In the genomic region with DNA sequence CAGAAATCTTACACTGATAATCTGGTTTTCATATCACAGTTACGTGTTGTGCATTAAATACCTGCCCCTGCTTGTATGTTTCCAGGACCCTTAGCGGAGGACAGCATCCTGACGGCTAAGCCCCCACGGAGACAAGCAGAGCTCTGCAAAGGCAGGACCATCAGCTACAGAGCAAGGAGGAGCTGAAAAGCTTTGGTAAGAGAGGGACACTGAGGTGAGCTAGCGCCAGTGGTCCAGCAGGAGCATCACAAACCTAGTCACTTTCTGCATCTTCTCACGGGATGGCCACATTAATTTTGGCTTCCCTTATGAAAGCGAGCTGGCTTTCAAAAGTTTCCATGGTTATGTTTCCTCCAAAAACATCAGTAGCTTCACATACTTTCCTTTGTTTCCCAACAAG, we compare ENCODE assay signal across 9 mouse cellular contexts. TPM values are rescaled to one million over a fixed set of nuclear protein-coding genes. Genes with fewer than 3 reads are reported as not detected.
DNase-seq lines count a peak whose midpoint lies in the region; ATAC-seq and TF ChIP-seq lines count a peak whose summit lies in the region.
"Had no signal": no experiment of that assay in that cellular context is flagged by ENCODE, and none has a peak within 500 bp of the region (broad histone marks: within the 10 kb centered on the region; RNA-seq: fewer than 3 reads in every experiment).

No protein-coding gene starts in this region.

- no peaks in the 10 kb centered on the region for H3K36me3 ChIP-seq in kidney, postnatal 0 days (ENCODE audit: insufficient read depth, low read length)
- no peaks in the 10 kb centered on the region for H3K36me3 ChIP-seq in limb, embryonic 12.5 days
- no peaks in the 10 kb centered on the region for H3K36me3 ChIP-seq in neural tube, embryonic 15.5 days

- no peak for TF ChIP-seq CTCF in kidney, postnatal 0 days (IDR thresholded peaks at IDR 0.05; ENCODE audit: low read depth)
- no peak for TF ChIP-seq CTCF in embryonic fibroblast, embryonic 13.5 days (IDR thresholded peaks at IDR 0.05; ENCODE audit: borderline replicate concordance, insufficient read depth, low read length)

- H3K4me2 ChIP-seq in kidney, postnatal 0 days (ENCODE audit: low read length): peak overlapping the region; percentile 73
- H3K4me2 ChIP-seq in limb, embryonic 12.5 days: peak overlapping the region; percentile 58
- peak overlapping the region; percentile 96 for H3K4me2 ChIP-seq in neural tube, embryonic 15.5 days

- no peak for DNase-seq in kidney, postnatal 0 days (ENCODE audit: low spot score)
- DNase-seq in kidney, postnatal 4 days: no peak
- no peak for DNase-seq in thymus, postnatal 10 days (ENCODE audit: low spot score in 2 of 2)
- no peak for DNase-seq in ovary, postnatal 36 days (ENCODE audit: low spot score)
- no peak for DNase-seq in cerebellum, postnatal 36 days

- no peaks in the 10 kb centered on the region for H3K9me3 ChIP-seq in kidney, postnatal 0 days (replicated peaks; ENCODE audit: low read length)
- H3K9me3 ChIP-seq in limb, embryonic 12.5 days: no peaks in the 10 kb centered on the region; the same call in 1 of the 2 replicates
- no peaks in the 10 kb centered on the region for H3K9me3 ChIP-seq in neural tube, embryonic 15.5 days (replicated peaks)

- H3K9ac ChIP-seq in kidney, postnatal 0 days (ENCODE audit: low read depth, low read length): peak overlapping the region; percentile 19
- H3K9ac ChIP-seq in limb, embryonic 12.5 days (replicated peaks): peak overlapping the region; percentile 13; the same call in 1 of the 2 replicates
- peak overlapping the region; percentile 53 for H3K9ac ChIP-seq in neural tube, embryonic 15.5 days (replicated peaks)

- H3K4me1 ChIP-seq in kidney, postnatal 0 days (replicated peaks; ENCODE audit: insufficient read depth, low read length): no peaks in the 10 kb centered on the region
- H3K4me1 ChIP-seq in embryonic fibroblast, embryonic 13.5 days (ENCODE audit: control insufficient read depth, insufficient read depth, low read length): no peaks in the 10 kb centered on the region
- no peaks in the 10 kb centered on the region for H3K4me1 ChIP-seq in limb, embryonic 12.5 days (replicated peaks)
- peaks cover 6% of the 10 kb centered on the region; the same call in 1 of the 2 replicates for H3K4me1 ChIP-seq in neural tube, embryonic 15.5 days

- no peak for ATAC-seq in kidney, postnatal 0 days (replicated peaks; ENCODE audit: low FRiP score, low read depth)
- ATAC-seq in limb, embryonic 12.5 days (ENCODE audit: insufficient number of reproducible peaks, insufficient read depth, low FRiP score, low TSS enrichment, low read depth): no peak; the same call in 1 of the 2 replicates
- peak; percentile 72 for ATAC-seq in neural tube, embryonic 15.5 days (ENCODE audit: low FRiP score)

- no peak for TF ChIP-seq POLR2A in embryonic fibroblast, embryonic 13.5 days (IDR thresholded peaks at IDR 0.05; ENCODE audit: low read depth, low read length)

- 2% methylated on average over 7 of the region's 7 CpGs for WGBS in kidney, postnatal 0 days
- 5% methylated on average over 7 of the region's 7 CpGs for WGBS in limb, embryonic 12.5 days
- 2% methylated on average over 7 of the region's 7 CpGs for WGBS in neural tube, embryonic 15.5 days

- H3K27me3 ChIP-seq in kidney, postnatal 0 days (ENCODE audit: insufficient read depth, low read length): no peaks in the 10 kb centered on the region; the same call in 1 of the 2 replicates
- H3K27me3 ChIP-seq in limb, embryonic 12.5 days: no peaks in the 10 kb centered on the region
- H3K27me3 ChIP-seq in neural tube, embryonic 15.5 days (replicated peaks): no peaks in the 10 kb centered on the region
- H3K27me3 ChIP-seq: Patski had no signal

- peak overlapping the region; percentile 35 for H3K4me3 ChIP-seq in kidney, postnatal 0 days (replicated peaks; ENCODE audit: low read depth, low read length)
- peak overlapping the region; percentile 11 for H3K4me3 ChIP-seq in embryonic fibroblast, embryonic 13.5 days (ENCODE audit: insufficient read depth, low read length)
- H3K4me3 ChIP-seq in limb, embryonic 12.5 days (replicated peaks): peak overlapping the region; percentile 35
- H3K4me3 ChIP-seq in neural tube, embryonic 15.5 days (replicated peaks): peak overlapping the region; percentile 49

- H3K27ac ChIP-seq in kidney, postnatal 0 days: no peak overlapping the region
- no peak overlapping the region for H3K27ac ChIP-seq in embryonic fibroblast, embryonic 13.5 days (ENCODE audit: insufficient read depth, low read length)
- H3K27ac ChIP-seq in limb, embryonic 12.5 days: no peak overlapping the region
- H3K27ac ChIP-seq in neural tube, embryonic 15.5 days (replicated peaks): no peak overlapping the region

RNA-seq across cellular contexts. Expression of gene Pglyrp1, which starts 1.7 kb away (rescaled TPM):
- 2.6 and 3.2 TPM in 2 replicates for polyA plus RNA-seq in kidney, postnatal 0 days (2015; fragmentation: Nextera tagmentation; extraction: Ambion mirVana)
- not detected in 2 replicates for polyA plus RNA-seq in embryonic fibroblast, embryonic 13.5 days (2011; ENCODE audit: insufficient read length, low read depth, missing spikeins)
- polyA plus RNA-seq in limb, embryonic 12.5 days (2016; fragmentation: Nextera tagmentation; extraction: Ambion mirVana): 0.44 and 0.60 TPM in 2 replicates
- polyA plus RNA-seq in neural tube, embryonic 15.5 days (2015; fragmentation: Nextera tagmentation; extraction: Ambion mirVana): 19.2 and 26.6 TPM in 2 replicates

RNA-seq across cellular contexts. Expression of gene Mill2, which starts 33.0 kb away (rescaled TPM):
- polyA plus RNA-seq in kidney, postnatal 0 days (2015; fragmentation: Nextera tagmentation; extraction: Ambion mirVana): 2.0 and 2.5 TPM in 2 replicates
- 1.8 and 3.0 TPM in 2 replicates for polyA plus RNA-seq in embryonic fibroblast, embryonic 13.5 days (2011; ENCODE audit: insufficient read length, low read depth, missing spikeins)
- not detected in 2 replicates for polyA plus RNA-seq in limb, embryonic 12.5 days (2016; fragmentation: Nextera tagmentation; extraction: Ambion mirVana)
- polyA plus RNA-seq in neural tube, embryonic 15.5 days (2015; fragmentation: Nextera tagmentation; extraction: Ambion mirVana): 0.51 and 0.70 TPM in 2 replicates

RNA-seq across cellular contexts. Expression of gene Ccdc61, which starts 37.4 kb away (rescaled TPM):
- polyA plus RNA-seq in kidney, postnatal 0 days (2015; fragmentation: Nextera tagmentation; extraction: Ambion mirVana): 22.4 and 26.3 TPM in 2 replicates
- 10.1 and 10.5 TPM in 2 replicates for polyA plus RNA-seq in embryonic fibroblast, embryonic 13.5 days (2011; ENCODE audit: insufficient read length, low read depth, missing spikeins)
- polyA plus RNA-seq in limb, embryonic 12.5 days (2016; fragmentation: Nextera tagmentation; extraction: Ambion mirVana): 39.9 and 45.3 TPM in 2 replicates
- polyA plus RNA-seq in neural tube, embryonic 15.5 days (2015; fragmentation: Nextera tagmentation; extraction: Ambion mirVana): 29.9 and 31.9 TPM in 2 replicates

RNA-seq across cellular contexts. Expression of gene Psg17, which starts 51.4 kb away (rescaled TPM):
- 0.13 TPM in 1 of 2 replicates, not detected in the other for polyA plus RNA-seq in kidney, postnatal 0 days (2015; fragmentation: Nextera tagmentation; extraction: Ambion mirVana)
- polyA plus RNA-seq in embryonic fibroblast, embryonic 13.5 days (2011; ENCODE audit: insufficient read length, low read depth, missing spikeins): not detected in 2 replicates
- polyA plus RNA-seq in limb, embryonic 12.5 days (2016; fragmentation: Nextera tagmentation; extraction: Ambion mirVana): 0.10 TPM in 1 of 2 replicates, not detected in the other
- 0.14 TPM in 1 of 2 replicates, not detected in the other for polyA plus RNA-seq in neural tube, embryonic 15.5 days (2015; fragmentation: Nextera tagmentation; extraction: Ambion mirVana)
- polyA plus RNA-seq: Patski had no signal

RNA-seq across cellular contexts. Expression of gene Nova2, which starts 52.9 kb away (rescaled TPM):
- 0.55 and 0.58 TPM in 2 replicates for polyA plus RNA-seq in kidney, postnatal 0 days (2015; fragmentation: Nextera tagmentation; extraction: Ambion mirVana)
- polyA plus RNA-seq in embryonic fibroblast, embryonic 13.5 days (2011; ENCODE audit: insufficient read length, low read depth, missing spikeins): 0.23 and 0.30 TPM in 2 replicates
- 0.31 and 0.33 TPM in 2 replicates for polyA plus RNA-seq in limb, embryonic 12.5 days (2016; fragmentation: Nextera tagmentation; extraction: Ambion mirVana)
- polyA plus RNA-seq in neural tube, embryonic 15.5 days (2015; fragmentation: Nextera tagmentation; extraction: Ambion mirVana): 9.4 and 10.6 TPM in 2 replicates
